Mouse (Mus musculus) macrophage (primary cell): Measurements from ENCODE around the gene Lrp2. TPM values are rescaled to one million over a fixed set of nuclear protein-coding genes. Genes with fewer than 3 reads are reported as not detected.
"Not testable (repeated sequence)": the region's sequence is repeated elsewhere in the genome, so short reads cannot be mapped to it uniquely, and the experiment has no call there.

ENCODE experiments used
- H3K27ac ChIP-seq: fragments of 350-480 bp; formaldehyde crosslinking; 2 replicates; pipeline ENCODE4 v1.9.0; 2021
- H3K36me3 ChIP-seq: fragments of 350-480 bp; formaldehyde crosslinking; 2 replicates; pipeline ENCODE4 v1.9.0; 2021; ENCODE audit errors: inconsistent target
- H3K4me3 ChIP-seq: fragments of 350-480 bp; formaldehyde crosslinking; 2 replicates; pipeline ENCODE4 v1.9.0; 2021; ENCODE audit errors: inconsistent target
- H3K79me2 ChIP-seq: fragments of 350-480 bp; formaldehyde crosslinking; 2 replicates; pipeline ENCODE4 v1.9.0; 2021; ENCODE audit errors: inconsistent target
- WGBS: methylation state at CpG from one replicate; pipeline ENCODE4 v1.1.7; 2026; ENCODE audit warnings: inconsistent platforms; ENCODE audit not compliant: missing documents; 5-methylcytosine and 5-hydroxymethylcytosine counted together
- polyA plus RNA-seq: library from polyadenylated mRNA; stranded (reverse); fragments of 250-400 nt; gene quantifications from 3 replicates; pipeline ENCODE4 v1.2.4, GENCODE M21; 2018; ENCODE audit warnings: inconsistent platforms

Gene Lrp2
- polyA plus RNA-seq, 1 experiment from 2014 or later: not detected

GRCm38 (mm10) chr2:69591966-69592505 is 6.2 kb upstream of the Lrp2 start:
- Histone ChIP-seq H3K4me3 (no peak overlapping the region), H3K27ac (no peak overlapping the region), H3K36me3 (no peaks in the 10 kb centered on the region), H3K79me2 (no peaks in the 10 kb centered on the region)
- 80% methylated on average over 7 of the region's 7 CpGs for WGBS

GRCm38 (mm10) chr2:69590548-69590947 is 4.7 kb upstream of the Lrp2 start:
- no peaks in the 10 kb centered on the region for H3K36me3 ChIP-seq
- no peak overlapping the region for H3K4me3 ChIP-seq
- H3K79me2 ChIP-seq: no peaks in the 10 kb centered on the region
- H3K27ac ChIP-seq: no peak overlapping the region
- WGBS: 88% methylated on average over 1 of the region's 1 CpGs

GRCm38 (mm10) chr2:69587896-69588295 is 2.0 kb upstream of the Lrp2 start:
- Histone ChIP-seq H3K36me3 (no peaks in the 10 kb centered on the region), H3K4me3 (no peak overlapping the region), H3K79me2 (no peaks in the 10 kb centered on the region), H3K27ac (no peak overlapping the region)
- 11% methylated on average over 12 of the region's 23 CpGs for WGBS

GRCm38 (mm10) chr2:69586821-69587728 is 1.2 kb upstream of the Lrp2 start:
- Histone ChIP-seq H3K4me3 (peak overlapping the region; percentile 16; the same call in 1 of the 2 replicates), H3K36me3 (no peaks in the 10 kb centered on the region), H3K27ac (no peak overlapping the region), H3K79me2 (no peaks in the 10 kb centered on the region)
- 3% methylated on average over 25 of the region's 26 CpGs for WGBS

GRCm38 (mm10) chr2:69585191-69585885 is 527 bp downstream of the Lrp2 start:
- WGBS: 2% methylated on average over 60 of the region's 61 CpGs
- H3K4me3 ChIP-seq: no peak overlapping the region

GRCm38 (mm10) chr2:69584117-69584933 is 1.5 kb downstream of the Lrp2 start:
- Histone ChIP-seq H3K36me3 (no peaks in the 10 kb centered on the region), H3K4me3 (no peak overlapping the region), H3K27ac (no peak overlapping the region), H3K79me2 (no peaks in the 10 kb centered on the region)
- 13% methylated on average over 19 of the region's 20 CpGs for WGBS

More at GRCm38 (mm10) chr2:69585191-69585885, 527 bp downstream of the Lrp2 start:
- H3K27ac ChIP-seq: no peak overlapping the region
- no peaks in the 10 kb centered on the region for H3K79me2 ChIP-seq
- no peaks in the 10 kb centered on the region for H3K36me3 ChIP-seq

- WGBS: 79% methylated on average over 7 of the region's 7 CpGs
- Histone ChIP-seq H3K4me3 (no peak overlapping the region), H3K36me3 (no peaks in the 10 kb centered on the region), H3K79me2 (no peaks in the 10 kb centered on the region), H3K27ac (no peak overlapping the region)
These were observed 3.0 kb downstream of the Lrp2 start for GRCm38 (mm10) chr2:69582861-69583260.

GRCm38 (mm10) chr2:69582068-69582467 is 3.8 kb downstream of the Lrp2 start:
- not testable (repeated sequence) for H3K27ac ChIP-seq, H3K4me3 ChIP-seq, H3K36me3 ChIP-seq, H3K79me2 ChIP-seq
- 92% methylated on average over 4 of the region's 4 CpGs for WGBS

GRCm38 (mm10) chr2:69580091-69580490 is 5.8 kb downstream of the Lrp2 start:
- Histone ChIP-seq H3K27ac (no peak overlapping the region), H3K79me2 (no peaks in the 10 kb centered on the region), H3K36me3 (no peaks in the 10 kb centered on the region), H3K4me3 (no peak overlapping the region)
- 84% methylated on average over 2 of the region's 2 CpGs for WGBS

GRCm38 (mm10) chr2:69578206-69578605 is 7.7 kb downstream of the Lrp2 start:
- no peak overlapping the region for H3K4me3 ChIP-seq
- no peak overlapping the region for H3K27ac ChIP-seq
- 87% methylated on average over 8 of the region's 8 CpGs for WGBS
- H3K36me3 ChIP-seq: no peaks in the 10 kb centered on the region
- no peaks in the 10 kb centered on the region for H3K79me2 ChIP-seq

GRCm38 (mm10) chr2:69576531-69576930 is 9.3 kb downstream of the Lrp2 start:
- no peaks in the 10 kb centered on the region for H3K79me2 ChIP-seq
- no peak overlapping the region for H3K27ac ChIP-seq
- H3K36me3 ChIP-seq: no peaks in the 10 kb centered on the region
- 86% methylated on average over 1 of the region's 1 CpGs for WGBS
- no peak overlapping the region for H3K4me3 ChIP-seq

- H3K36me3 ChIP-seq: no peaks in the 10 kb centered on the region
- WGBS: 15% methylated on average over 6 of the region's 6 CpGs
- no peaks in the 10 kb centered on the region for H3K79me2 ChIP-seq
- H3K27ac ChIP-seq: peak overlapping the region; percentile 17; the same call in 1 of the 2 replicates
- H3K4me3 ChIP-seq: no peak overlapping the region
These were observed 10.9 kb downstream of the Lrp2 start for GRCm38 (mm10) chr2:69574934-69575333.

GRCm38 (mm10) chr2:69574261-69574660 is 11.6 kb downstream of the Lrp2 start:
- no peak overlapping the region for H3K4me3 ChIP-seq
- H3K79me2 ChIP-seq: no peaks in the 10 kb centered on the region
- 66% methylated on average over 2 of the region's 3 CpGs for WGBS
- no peaks in the 10 kb centered on the region for H3K36me3 ChIP-seq
- 0 out of 2 replicates have a peak overlapping the region, but pooled peaks have one; percentile 17 for H3K27ac ChIP-seq

GRCm38 (mm10) chr2:69573733-69574054 is 12.2 kb downstream of the Lrp2 start:
- H3K4me3 ChIP-seq: no peak overlapping the region
- H3K36me3 ChIP-seq: no peaks in the 10 kb centered on the region
- no peaks in the 10 kb centered on the region for H3K79me2 ChIP-seq
- H3K27ac ChIP-seq: no peak overlapping the region
